Mouse (Mus musculus): Measurements from ENCODE around the gene Ccdc50. TPM values are rescaled to one million over a fixed set of nuclear protein-coding genes. Genes with fewer than 3 reads are reported as not detected.

The Ccdc50 gene
- polyA plus RNA-seq (2015; fragmentation: Nextera tagmentation; extraction: Ambion mirVana): 40.0 and 42.2 TPM in 2 replicates

GRCm38 (mm10) chr16:27388761-27389451 is at the start of gene Ccdc50:
Gene Ccdc50 (plus strand): TSS chr16:27388869.
- ATAC-seq (ENCODE audit: borderline replicate concordance, extremely low read depth, low FRiP score, low TSS enrichment): peak; percentile 96
- Histone ChIP-seq H3K4me3 (peak within 1 kb of the TSS; percentile 96), H3K4me2 (peak within 1 kb of the TSS; percentile 65), H3K9me3 (no peaks in the 10 kb centered on the region), H3K4me1 (peaks cover 15% of the 10 kb centered on the region), H3K27ac (peak within 1 kb of the TSS; percentile 98), H3K27me3 (no peaks in the 10 kb centered on the region), H3K9ac (peak within 1 kb of the TSS; percentile 97), H3K36me3 (no peaks in the 10 kb centered on the region)
- under 1% methylated on average over 57 of the region's 69 CpGs for WGBS

GRCm38 (mm10) chr16:27347521-27347920 is 41.1 kb upstream of the Ccdc50 start:
- Histone ChIP-seq H3K27ac (no peak overlapping the region), H3K27me3 (no peaks in the 10 kb centered on the region), H3K4me2 (no peak overlapping the region), H3K9ac (no peak overlapping the region), H3K4me3 (no peak overlapping the region), H3K36me3 (no peaks in the 10 kb centered on the region), H3K9me3 (no peaks in the 10 kb centered on the region), H3K4me1 (no peaks in the 10 kb centered on the region)
- WGBS: 62% methylated on average over 3 of the region's 3 CpGs
- ATAC-seq (ENCODE audit: borderline replicate concordance, extremely low read depth, low FRiP score, low TSS enrichment): no peak

GRCm38 (mm10) chr16:27348359-27348758 is 40.3 kb upstream of the Ccdc50 start:
- H3K4me1 ChIP-seq: no peaks in the 10 kb centered on the region
- no peak for ATAC-seq (ENCODE audit: borderline replicate concordance, extremely low read depth, low FRiP score, low TSS enrichment)
- no peaks in the 10 kb centered on the region for H3K36me3 ChIP-seq
- no peak overlapping the region for H3K9ac ChIP-seq
- H3K27me3 ChIP-seq: no peaks in the 10 kb centered on the region
- no peaks in the 10 kb centered on the region for H3K9me3 ChIP-seq
- 58% methylated on average over 1 of the region's 1 CpGs for WGBS
- H3K27ac ChIP-seq: no peak overlapping the region
- no peak overlapping the region for H3K4me2 ChIP-seq
- H3K4me3 ChIP-seq: no peak overlapping the region

GRCm38 (mm10) chr16:27349235-27349634 is 39.4 kb upstream of the Ccdc50 start:
- Histone ChIP-seq H3K27ac (no peak overlapping the region), H3K9ac (no peak overlapping the region), H3K4me2 (no peak overlapping the region), H3K36me3 (no peaks in the 10 kb centered on the region), H3K4me1 (no peaks in the 10 kb centered on the region), H3K4me3 (no peak overlapping the region), H3K27me3 (no peaks in the 10 kb centered on the region), H3K9me3 (no peaks in the 10 kb centered on the region)
- ATAC-seq (ENCODE audit: borderline replicate concordance, extremely low read depth, low FRiP score, low TSS enrichment): no peak
- 89% methylated on average over 2 of the region's 2 CpGs for WGBS

GRCm38 (mm10) chr16:27349878-27350532 is 38.7 kb upstream of the Ccdc50 start:
- no peaks in the 10 kb centered on the region for H3K9me3 ChIP-seq
- no peak overlapping the region for H3K4me3 ChIP-seq
- no peak overlapping the region for H3K27ac ChIP-seq
- H3K4me2 ChIP-seq: no peak overlapping the region
- no peaks in the 10 kb centered on the region for H3K27me3 ChIP-seq
- no peaks in the 10 kb centered on the region for H3K4me1 ChIP-seq
- H3K36me3 ChIP-seq: no peaks in the 10 kb centered on the region
- ATAC-seq (ENCODE audit: borderline replicate concordance, extremely low read depth, low FRiP score, low TSS enrichment): no peak
- no peak overlapping the region for H3K9ac ChIP-seq
- WGBS: 87% methylated on average over 7 of the region's 7 CpGs

- H3K9ac ChIP-seq: no peak overlapping the region
- H3K4me2 ChIP-seq: no peak overlapping the region
- no peaks in the 10 kb centered on the region for H3K27me3 ChIP-seq
- H3K27ac ChIP-seq: no peak overlapping the region
- ATAC-seq (ENCODE audit: borderline replicate concordance, extremely low read depth, low FRiP score, low TSS enrichment): no peak
- H3K36me3 ChIP-seq: no peaks in the 10 kb centered on the region
- H3K9me3 ChIP-seq: no peaks in the 10 kb centered on the region
- H3K4me1 ChIP-seq: no peaks in the 10 kb centered on the region
- 73% methylated on average over 2 of the region's 2 CpGs for WGBS
- H3K4me3 ChIP-seq: no peak overlapping the region
Measured at GRCm38 (mm10) chr16:27354464-27354863, 34.2 kb upstream of the Ccdc50 start.

GRCm38 (mm10) chr16:27360059-27360458 is 28.6 kb upstream of the Ccdc50 start:
- no peak for ATAC-seq (ENCODE audit: borderline replicate concordance, extremely low read depth, low FRiP score, low TSS enrichment)
- H3K27me3 ChIP-seq: no peaks in the 10 kb centered on the region
- H3K4me2 ChIP-seq: no peak overlapping the region
- no peak overlapping the region for H3K27ac ChIP-seq
- H3K36me3 ChIP-seq: no peaks in the 10 kb centered on the region
- H3K9me3 ChIP-seq: no peaks in the 10 kb centered on the region
- 88% methylated on average over 1 of the region's 1 CpGs for WGBS
- no peaks in the 10 kb centered on the region for H3K4me1 ChIP-seq
- no peak overlapping the region for H3K9ac ChIP-seq
- no peak overlapping the region for H3K4me3 ChIP-seq

- H3K4me3 ChIP-seq: no peak within 1 kb of the TSS
- no peak for ATAC-seq (ENCODE audit: borderline replicate concordance, extremely low read depth, low FRiP score, low TSS enrichment)
- no peak within 1 kb of the TSS for H3K9ac ChIP-seq
Measured at GRCm38 (mm10) chr16:27370191-27370590, 18.5 kb upstream of the Ccdc50 start, which contains the start of gene Uts2b. Gene Uts2b (minus strand): TSS chr16:27370239.

GRCm38 (mm10) chr16:27370700-27371099 is 18.0 kb upstream of the Ccdc50 start:
- 75% methylated on average over 2 of the region's 2 CpGs for WGBS
- no peaks in the 10 kb centered on the region for H3K36me3 ChIP-seq
- no peak overlapping the region for H3K4me2 ChIP-seq
- no peak overlapping the region for H3K9ac ChIP-seq
- H3K9me3 ChIP-seq: no peaks in the 10 kb centered on the region
- H3K27me3 ChIP-seq: no peaks in the 10 kb centered on the region
- no peak overlapping the region for H3K4me3 ChIP-seq
- H3K4me1 ChIP-seq: no peaks in the 10 kb centered on the region
- H3K27ac ChIP-seq: no peak overlapping the region
- ATAC-seq (ENCODE audit: borderline replicate concordance, extremely low read depth, low FRiP score, low TSS enrichment): no peak

More at GRCm38 (mm10) chr16:27370191-27370590, 18.5 kb upstream of the Ccdc50 start, which contains the start of gene Uts2b:
- Histone ChIP-seq H3K9me3 (no peaks in the 10 kb centered on the region), H3K27ac (no peak within 1 kb of the TSS), H3K4me1 (no peaks in the 10 kb centered on the region), H3K36me3 (no peaks in the 10 kb centered on the region), H3K27me3 (no peaks in the 10 kb centered on the region), H3K4me2 (no peak within 1 kb of the TSS)
- 56% methylated on average over 8 of the region's 8 CpGs for WGBS

- H3K9me3 ChIP-seq: no peaks in the 10 kb centered on the region
- no peaks in the 10 kb centered on the region for H3K36me3 ChIP-seq
- no peaks in the 10 kb centered on the region for H3K27me3 ChIP-seq
- H3K4me2 ChIP-seq: no peak overlapping the region
- no peak for ATAC-seq (ENCODE audit: borderline replicate concordance, extremely low read depth, low FRiP score, low TSS enrichment)
- H3K4me1 ChIP-seq: no peaks in the 10 kb centered on the region
- H3K9ac ChIP-seq: no peak overlapping the region
- WGBS: 68% methylated on average over 3 of the region's 3 CpGs
- no peak overlapping the region for H3K4me3 ChIP-seq
- no peak overlapping the region for H3K27ac ChIP-seq
Measured at GRCm38 (mm10) chr16:27374139-27374538, 14.5 kb upstream of the Ccdc50 start.

- no peak for ATAC-seq (ENCODE audit: borderline replicate concordance, extremely low read depth, low FRiP score, low TSS enrichment)
- H3K4me2 ChIP-seq: no peak overlapping the region
- no peaks in the 10 kb centered on the region for H3K36me3 ChIP-seq
- no peak overlapping the region for H3K4me3 ChIP-seq
- H3K4me1 ChIP-seq: no peaks in the 10 kb centered on the region
- H3K27ac ChIP-seq: no peak overlapping the region
- no peaks in the 10 kb centered on the region for H3K27me3 ChIP-seq
- H3K9me3 ChIP-seq: no peaks in the 10 kb centered on the region
- WGBS: 70% methylated on average over 2 of the region's 2 CpGs
- no peak overlapping the region for H3K9ac ChIP-seq
Measured at GRCm38 (mm10) chr16:27375318-27375717, 13.4 kb upstream of the Ccdc50 start.

GRCm38 (mm10) chr16:27376556-27376955 is 12.1 kb upstream of the Ccdc50 start:
- ATAC-seq (ENCODE audit: borderline replicate concordance, extremely low read depth, low FRiP score, low TSS enrichment): no peak
- Histone ChIP-seq H3K4me3 (no peak overlapping the region), H3K4me1 (no peaks in the 10 kb centered on the region), H3K9ac (no peak overlapping the region), H3K27ac (no peak overlapping the region), H3K36me3 (no peaks in the 10 kb centered on the region), H3K27me3 (no peaks in the 10 kb centered on the region), H3K9me3 (no peaks in the 10 kb centered on the region), H3K4me2 (no peak overlapping the region)
